21 mouse cellular contexts compared by ENCODE assay signal in the genomic region with DNA sequence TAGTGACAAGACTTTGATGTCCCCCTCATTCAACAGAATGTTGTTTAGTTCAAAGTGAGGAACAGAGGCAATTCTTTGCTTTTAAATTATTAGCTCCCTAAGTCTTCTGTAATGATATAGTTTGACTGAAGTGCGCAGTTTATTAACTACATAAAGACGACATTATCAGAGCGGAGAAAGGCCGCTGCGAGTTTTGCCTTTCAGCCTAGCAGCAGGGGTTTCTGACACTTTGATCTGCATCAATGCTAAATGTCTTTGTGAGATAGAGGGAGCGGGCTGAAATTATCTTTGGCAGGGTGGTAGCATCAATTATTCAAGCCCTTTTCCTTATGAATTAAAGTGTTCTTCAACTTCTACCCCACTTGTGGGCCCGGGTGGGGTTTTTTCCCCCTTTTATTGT.
DNase-seq lines count a peak whose midpoint lies in the region; ATAC-seq lines count a peak whose summit lies in the region.
"Had no signal": no experiment of that assay in that cellular context is flagged by ENCODE, and none has a peak within 500 bp of the region (broad histone marks: within the 10 kb centered on the region; RNA-seq: fewer than 3 reads in every experiment).

No protein-coding gene starts in this region.

- H3K9me3 ChIP-seq in midbrain, embryonic 10.5 days (replicated peaks): no peaks in the 10 kb centered on the region
- no peaks in the 10 kb centered on the region for H3K9me3 ChIP-seq in midbrain, embryonic 11.5 days (ENCODE audit: control insufficient read depth, low read length)
- no peaks in the 10 kb centered on the region for H3K9me3 ChIP-seq in forebrain, embryonic 12.5 days
- no peaks in the 10 kb centered on the region for H3K9me3 ChIP-seq in forebrain, embryonic 15.5 days
- no peaks in the 10 kb centered on the region for H3K9me3 ChIP-seq in neural tube, embryonic 13.5 days
- peaks cover 8% of the 10 kb centered on the region; the same call in 1 of the 2 replicates for H3K9me3 ChIP-seq in heart, embryonic 12.5 days (replicated peaks)
- H3K9me3 ChIP-seq: embryonic facial prominence, embryonic 12.5 days; heart, embryonic 15.5 days; limb, embryonic 12.5 days had no signal

- H3K36me3 ChIP-seq in midbrain, embryonic 10.5 days: no peaks in the 10 kb centered on the region
- no peaks in the 10 kb centered on the region for H3K36me3 ChIP-seq in midbrain, embryonic 11.5 days (ENCODE audit: control insufficient read depth, insufficient read depth, low read length)
- H3K36me3 ChIP-seq in forebrain, embryonic 12.5 days (replicated peaks): no peaks in the 10 kb centered on the region
- no peaks in the 10 kb centered on the region for H3K36me3 ChIP-seq in forebrain, embryonic 15.5 days
- H3K36me3 ChIP-seq in neural tube, embryonic 13.5 days: no peaks in the 10 kb centered on the region
- H3K36me3 ChIP-seq in heart, embryonic 12.5 days: no peaks in the 10 kb centered on the region
- H3K36me3 ChIP-seq: embryonic facial prominence, embryonic 12.5 days; heart, embryonic 15.5 days; limb, embryonic 12.5 days had no signal

- H3K27ac ChIP-seq in midbrain, embryonic 10.5 days (replicated peaks): peak overlapping the region; percentile 69
- no peak overlapping the region for H3K27ac ChIP-seq in midbrain, embryonic 11.5 days (ENCODE audit: low read depth, low read length)
- no peak overlapping the region for H3K27ac ChIP-seq in forebrain, embryonic 12.5 days
- H3K27ac ChIP-seq in forebrain, embryonic 15.5 days (replicated peaks): no peak overlapping the region
- no peak overlapping the region for H3K27ac ChIP-seq in neural tube, embryonic 13.5 days (replicated peaks)
- no peak overlapping the region for H3K27ac ChIP-seq in heart, embryonic 12.5 days (ENCODE audit: poor library complexity, severe bottlenecking)
- H3K27ac ChIP-seq: embryonic facial prominence, embryonic 12.5 days; heart, embryonic 15.5 days; hindbrain, postnatal 0 days; limb, embryonic 12.5 days; macrophage had no signal

- H3K4me2 ChIP-seq in midbrain, embryonic 11.5 days: no peak overlapping the region
- peak overlapping the region; percentile 13 for H3K4me2 ChIP-seq in forebrain, embryonic 12.5 days
- 0 out of 2 replicates have a peak overlapping the region, but pooled peaks have one; percentile 5 for H3K4me2 ChIP-seq in forebrain, embryonic 15.5 days (replicated peaks)
- H3K4me2 ChIP-seq in neural tube, embryonic 13.5 days: 0 out of 2 replicates have a peak overlapping the region, but pooled peaks have one; percentile 14
- H3K4me2 ChIP-seq in heart, embryonic 12.5 days: no peak overlapping the region
- H3K4me2 ChIP-seq: embryonic facial prominence, embryonic 12.5 days; heart, embryonic 15.5 days; limb, embryonic 12.5 days; liver, embryonic 11.5 days had no signal

- peaks cover 42% of the 10 kb centered on the region for H3K4me1 ChIP-seq in midbrain, embryonic 10.5 days
- peaks cover 18% of the 10 kb centered on the region for H3K4me1 ChIP-seq in midbrain, embryonic 11.5 days (ENCODE audit: control insufficient read depth, insufficient read depth, low read length)
- peaks cover 31% of the 10 kb centered on the region for H3K4me1 ChIP-seq in forebrain, embryonic 12.5 days
- peaks cover 17% of the 10 kb centered on the region for H3K4me1 ChIP-seq in forebrain, embryonic 15.5 days
- peaks cover 28% of the 10 kb centered on the region for H3K4me1 ChIP-seq in neural tube, embryonic 13.5 days (replicated peaks)
- H3K4me1 ChIP-seq in heart, embryonic 12.5 days (replicated peaks): peaks cover 12% of the 10 kb centered on the region
- H3K4me1 ChIP-seq: limb, embryonic 12.5 days had no signal

- no peak overlapping the region for H3K4me3 ChIP-seq in midbrain, embryonic 10.5 days
- H3K4me3 ChIP-seq in midbrain, embryonic 11.5 days (ENCODE audit: low read depth, low read length): no peak overlapping the region
- no peak overlapping the region for H3K4me3 ChIP-seq in forebrain, embryonic 12.5 days (replicated peaks)
- H3K4me3 ChIP-seq in forebrain, embryonic 15.5 days: no peak overlapping the region
- no peak overlapping the region for H3K4me3 ChIP-seq in neural tube, embryonic 13.5 days
- H3K4me3 ChIP-seq in heart, embryonic 12.5 days: no peak overlapping the region
- H3K4me3 ChIP-seq: embryonic facial prominence, embryonic 12.5 days; heart, embryonic 15.5 days; limb, embryonic 12.5 days had no signal

- H3K27me3 ChIP-seq in midbrain, embryonic 10.5 days (ENCODE audit: low read depth, poor library complexity, severe bottlenecking): peaks cover 25% of the 10 kb centered on the region
- H3K27me3 ChIP-seq in midbrain, embryonic 11.5 days (ENCODE audit: control insufficient read depth, insufficient read depth, low read length): no peaks in the 10 kb centered on the region
- peaks cover 29% of the 10 kb centered on the region for H3K27me3 ChIP-seq in forebrain, embryonic 12.5 days
- H3K27me3 ChIP-seq in forebrain, embryonic 15.5 days: no peaks in the 10 kb centered on the region
- no peaks in the 10 kb centered on the region for H3K27me3 ChIP-seq in neural tube, embryonic 13.5 days
- no peaks in the 10 kb centered on the region for H3K27me3 ChIP-seq in heart, embryonic 12.5 days (replicated peaks)
- H3K27me3 ChIP-seq: limb, embryonic 12.5 days had no signal

- H3K9ac ChIP-seq in midbrain, embryonic 11.5 days (ENCODE audit: low read length): no peak overlapping the region
- no peak overlapping the region for H3K9ac ChIP-seq in forebrain, embryonic 12.5 days
- no peak overlapping the region for H3K9ac ChIP-seq in forebrain, embryonic 15.5 days (replicated peaks)
- H3K9ac ChIP-seq in neural tube, embryonic 13.5 days: no peak overlapping the region
- no peak overlapping the region for H3K9ac ChIP-seq in heart, embryonic 12.5 days
- H3K9ac ChIP-seq: embryonic facial prominence, embryonic 12.5 days; heart, embryonic 15.5 days; limb, embryonic 12.5 days; liver, postnatal 0 days had no signal

- ATAC-seq in midbrain, embryonic 11.5 days (ENCODE audit: low FRiP score): no peak
- no peak for ATAC-seq in forebrain, embryonic 12.5 days (ENCODE audit: low FRiP score)
- no peak for ATAC-seq in forebrain, embryonic 15.5 days (replicated peaks)
- ATAC-seq in neural tube, embryonic 13.5 days (ENCODE audit: low read depth): no peak
- no peak for ATAC-seq in heart, embryonic 12.5 days (ENCODE audit: insufficient number of reproducible peaks, low FRiP score)
- ATAC-seq: activated CD4-positive, CD25-positive, alpha-beta regulatory T cell, adult 4 months; intestine, postnatal 0 days had no signal

- WGBS in midbrain, embryonic 10.5 days: 37% methylated on average over 7 of the region's 7 CpGs
- WGBS in midbrain, embryonic 11.5 days: 25% methylated on average over 7 of the region's 7 CpGs
- 18% methylated on average over 7 of the region's 7 CpGs for WGBS in forebrain, embryonic 12.5 days
- WGBS in forebrain, embryonic 15.5 days: 10% methylated on average over 7 of the region's 7 CpGs
- 10% methylated on average over 7 of the region's 7 CpGs for WGBS in neural tube, embryonic 13.5 days
- 65% methylated on average over 7 of the region's 7 CpGs for WGBS in heart, embryonic 12.5 days

- DNase-seq in midbrain, embryonic 10.5 days (ENCODE audit: low spot score): no peak
- DNase-seq in midbrain, embryonic 11.5 days (ENCODE audit: low spot score, missing footprints): no peak
- DNase-seq in right cerebral cortex, postnatal 25 days: no peak
- DNase-seq: cerebellum, adult 2 months; heart, postnatal 36 days; kidney, postnatal 25 days; layer of hippocampus, postnatal 36 days; liver, postnatal 0 days; thymus, postnatal 4 days had no signal

Comparison
In these comparisons a context has a peak if more than half of its experiments do, and no peak if none do; other contexts are left out.
1. H3K4me2 ChIP-seq: peak in forebrain, embryonic 12.5 days (single experiment), forebrain, embryonic 15.5 days (single experiment) and neural tube, embryonic 13.5 days (single experiment); none in midbrain, embryonic 11.5 days (single experiment) and heart, embryonic 12.5 days (single experiment).